Mouse (Mus musculus): ENCODE results near the gene Lrrc27. TPM values are rescaled to one million over a fixed set of nuclear protein-coding genes. Genes with fewer than 3 reads are reported as not detected.

The Lrrc27 gene
- polyA plus RNA-seq, 1 experiment from 2014 or later, result 4.3 TPM

GRCm38 (mm10) chr7:139208773-139209095 is 4.1 kb upstream of the Lrrc27 start:
- no peak for ATAC-seq (ENCODE audit: low read depth)

GRCm38 (mm10) chr7:139211761-139212160 is 1.0 kb upstream of the Lrrc27 start:
- no peak for ATAC-seq (ENCODE audit: low read depth)
- no peaks in the 10 kb centered on the region for H3K27me3 ChIP-seq (ENCODE audit: control insufficient read depth, insufficient read depth, low read depth, low read length)
- no peaks in the 10 kb centered on the region for H3K36me3 ChIP-seq (ENCODE audit: control insufficient read depth, insufficient read depth, low read length)
- WGBS, result 73% methylated on average over 6 of the region's 6 CpGs
- H3K27ac ChIP-seq (ENCODE audit: low read length), result no peak overlapping the region
- H3K4me2 ChIP-seq (ENCODE audit: low read depth, low read length), result no peak overlapping the region
- no peaks in the 10 kb centered on the region for H3K9me3 ChIP-seq (ENCODE audit: control insufficient read depth, low read length)
- H3K4me3 ChIP-seq (ENCODE audit: low read length), result no peak overlapping the region
- H3K9ac ChIP-seq (ENCODE audit: low read length), result no peak overlapping the region
- H3K4me1 ChIP-seq (replicated peaks; ENCODE audit: control insufficient read depth, insufficient read depth, low read length), result peaks cover 10% of the 10 kb centered on the region; the same call in 1 of the 2 replicates

More at GRCm38 (mm10) chr7:139208773-139209095, 4.1 kb upstream of the Lrrc27 start:
- H3K9me3 ChIP-seq (ENCODE audit: control insufficient read depth, low read length), result no peaks in the 10 kb centered on the region
- peaks cover 9% of the 10 kb centered on the region; the same call in 1 of the 2 replicates for H3K4me1 ChIP-seq (replicated peaks; ENCODE audit: control insufficient read depth, insufficient read depth, low read length)
- H3K36me3 ChIP-seq (ENCODE audit: control insufficient read depth, insufficient read depth, low read length), result no peaks in the 10 kb centered on the region
- no peak overlapping the region for H3K9ac ChIP-seq (ENCODE audit: low read length)
- no peaks in the 10 kb centered on the region for H3K27me3 ChIP-seq (ENCODE audit: control insufficient read depth, insufficient read depth, low read depth, low read length)
- H3K27ac ChIP-seq (ENCODE audit: low read length), result no peak overlapping the region
- WGBS, result 65% methylated on average over 4 of the region's 4 CpGs
- no peak overlapping the region for H3K4me3 ChIP-seq (ENCODE audit: low read length)
- no peak overlapping the region for H3K4me2 ChIP-seq (ENCODE audit: low read depth, low read length)

GRCm38 (mm10) chr7:139213751-139214150 is 963 bp downstream of the Lrrc27 start:
- Histone ChIP-seq H3K9ac (ENCODE audit: low read length) (peak overlapping the region; percentile 70), H3K4me3 (ENCODE audit: low read length) (peak overlapping the region; percentile 77), H3K4me1 (replicated peaks; ENCODE audit: control insufficient read depth, insufficient read depth, low read length) (peaks cover 10% of the 10 kb centered on the region; the same call in 1 of the 2 replicates), H3K4me2 (ENCODE audit: low read depth, low read length) (peak overlapping the region; percentile 84), H3K27ac (ENCODE audit: low read length) (peak overlapping the region; percentile 3; the same call in 1 of the 2 replicates), H3K36me3 (ENCODE audit: control insufficient read depth, insufficient read depth, low read length) (no peaks in the 10 kb centered on the region), H3K9me3 (ENCODE audit: control insufficient read depth, low read length) (no peaks in the 10 kb centered on the region), H3K27me3 (ENCODE audit: control insufficient read depth, insufficient read depth, low read depth, low read length) (no peaks in the 10 kb centered on the region)
- ATAC-seq (ENCODE audit: low read depth), result no peak
- WGBS, result 49% methylated on average over 3 of the region's 3 CpGs

GRCm38 (mm10) chr7:139214160-139214559 is 1.4 kb downstream of the Lrrc27 start:
- Histone ChIP-seq H3K27me3 (ENCODE audit: control insufficient read depth, insufficient read depth, low read depth, low read length) (no peaks in the 10 kb centered on the region), H3K9ac (ENCODE audit: low read length) (no peak overlapping the region), H3K27ac (ENCODE audit: low read length) (no peak overlapping the region), H3K4me2 (ENCODE audit: low read depth, low read length) (no peak overlapping the region), H3K36me3 (ENCODE audit: control insufficient read depth, insufficient read depth, low read length) (no peaks in the 10 kb centered on the region), H3K4me1 (replicated peaks; ENCODE audit: control insufficient read depth, insufficient read depth, low read length) (peaks cover 12% of the 10 kb centered on the region; the same call in 1 of the 2 replicates), H3K9me3 (ENCODE audit: control insufficient read depth, low read length) (no peaks in the 10 kb centered on the region), H3K4me3 (ENCODE audit: low read length) (no peak overlapping the region)
- no peak for ATAC-seq (ENCODE audit: low read depth)
- 40% methylated on average over 3 of the region's 3 CpGs for WGBS

- no peaks in the 10 kb centered on the region for H3K9me3 ChIP-seq (ENCODE audit: control insufficient read depth, low read length)
- no peak overlapping the region for H3K27ac ChIP-seq (ENCODE audit: low read length)
- H3K9ac ChIP-seq (ENCODE audit: low read length), result no peak overlapping the region
- no peaks in the 10 kb centered on the region for H3K36me3 ChIP-seq (ENCODE audit: control insufficient read depth, insufficient read depth, low read length)
- no peak for ATAC-seq (ENCODE audit: low read depth)
- peaks cover 13% of the 10 kb centered on the region; the same call in 1 of the 2 replicates for H3K4me1 ChIP-seq (replicated peaks; ENCODE audit: control insufficient read depth, insufficient read depth, low read length)
- WGBS, result 82% methylated on average over 13 of the region's 14 CpGs
- no peak overlapping the region for H3K4me2 ChIP-seq (ENCODE audit: low read depth, low read length)
- no peaks in the 10 kb centered on the region for H3K27me3 ChIP-seq (ENCODE audit: control insufficient read depth, insufficient read depth, low read depth, low read length)
- no peak overlapping the region for H3K4me3 ChIP-seq (ENCODE audit: low read length)
These were observed 2.0 kb downstream of the Lrrc27 start for GRCm38 (mm10) chr7:139214596-139215340.

- Histone ChIP-seq H3K27ac (ENCODE audit: low read length) (no peak overlapping the region), H3K4me1 (replicated peaks; ENCODE audit: control insufficient read depth, insufficient read depth, low read length) (peaks cover 16% of the 10 kb centered on the region), H3K4me2 (ENCODE audit: low read depth, low read length) (no peak overlapping the region), H3K27me3 (ENCODE audit: control insufficient read depth, insufficient read depth, low read depth, low read length) (no peaks in the 10 kb centered on the region), H3K9ac (ENCODE audit: low read length) (no peak overlapping the region), H3K4me3 (ENCODE audit: low read length) (no peak overlapping the region), H3K36me3 (ENCODE audit: control insufficient read depth, insufficient read depth, low read length) (no peaks in the 10 kb centered on the region), H3K9me3 (ENCODE audit: control insufficient read depth, low read length) (no peaks in the 10 kb centered on the region)
- no peak for ATAC-seq (ENCODE audit: low read depth)
- WGBS, result 60% methylated on average over 1 of the region's 1 CpGs
These were observed 2.7 kb downstream of the Lrrc27 start for GRCm38 (mm10) chr7:139215516-139215915.

- no peak for ATAC-seq (ENCODE audit: low read depth)
- no peaks in the 10 kb centered on the region for H3K9me3 ChIP-seq (ENCODE audit: control insufficient read depth, low read length)
- no peaks in the 10 kb centered on the region for H3K36me3 ChIP-seq (ENCODE audit: control insufficient read depth, insufficient read depth, low read length)
- 81% methylated on average over 7 of the region's 7 CpGs for WGBS
- H3K27me3 ChIP-seq (ENCODE audit: control insufficient read depth, insufficient read depth, low read depth, low read length), result no peaks in the 10 kb centered on the region
- H3K27ac ChIP-seq (ENCODE audit: low read length), result no peak overlapping the region
- H3K4me3 ChIP-seq (ENCODE audit: low read length), result no peak overlapping the region
- H3K4me1 ChIP-seq (replicated peaks; ENCODE audit: control insufficient read depth, insufficient read depth, low read length), result peaks cover 16% of the 10 kb centered on the region
- H3K9ac ChIP-seq (ENCODE audit: low read length), result no peak overlapping the region
- H3K4me2 ChIP-seq (ENCODE audit: low read depth, low read length), result no peak overlapping the region
These were observed 3.2 kb downstream of the Lrrc27 start for GRCm38 (mm10) chr7:139215946-139216345.

- H3K4me1 ChIP-seq (replicated peaks; ENCODE audit: control insufficient read depth, insufficient read depth, low read length), result peaks cover 16% of the 10 kb centered on the region
- H3K27me3 ChIP-seq (ENCODE audit: control insufficient read depth, insufficient read depth, low read depth, low read length), result no peaks in the 10 kb centered on the region
- no peak overlapping the region for H3K4me3 ChIP-seq (ENCODE audit: low read length)
- no peaks in the 10 kb centered on the region for H3K9me3 ChIP-seq (ENCODE audit: control insufficient read depth, low read length)
- 81% methylated on average over 9 of the region's 9 CpGs for WGBS
- H3K36me3 ChIP-seq (ENCODE audit: control insufficient read depth, insufficient read depth, low read length), result no peaks in the 10 kb centered on the region
- H3K27ac ChIP-seq (ENCODE audit: low read length), result no peak overlapping the region
- no peak overlapping the region for H3K9ac ChIP-seq (ENCODE audit: low read length)
- no peak for ATAC-seq (ENCODE audit: low read depth)
- H3K4me2 ChIP-seq (ENCODE audit: low read depth, low read length), result no peak overlapping the region
These were observed 3.7 kb downstream of the Lrrc27 start for GRCm38 (mm10) chr7:139216464-139216863.

GRCm38 (mm10) chr7:139217046-139217445 is 4.3 kb downstream of the Lrrc27 start:
- no peak overlapping the region for H3K4me3 ChIP-seq (ENCODE audit: low read length)
- peaks cover 16% of the 10 kb centered on the region for H3K4me1 ChIP-seq (replicated peaks; ENCODE audit: control insufficient read depth, insufficient read depth, low read length)
- no peaks in the 10 kb centered on the region for H3K27me3 ChIP-seq (ENCODE audit: control insufficient read depth, insufficient read depth, low read depth, low read length)
- H3K36me3 ChIP-seq (ENCODE audit: control insufficient read depth, insufficient read depth, low read length), result no peaks in the 10 kb centered on the region
- H3K9ac ChIP-seq (ENCODE audit: low read length), result no peak overlapping the region
- H3K9me3 ChIP-seq (ENCODE audit: control insufficient read depth, low read length), result no peaks in the 10 kb centered on the region
- 75% methylated on average over 7 of the region's 7 CpGs for WGBS
- no peak for ATAC-seq (ENCODE audit: low read depth)
- H3K4me2 ChIP-seq (ENCODE audit: low read depth, low read length), result no peak overlapping the region
- H3K27ac ChIP-seq (ENCODE audit: low read length), result no peak overlapping the region
